Mouse (Mus musculus) thymus, postnatal 0 days (tissue): Measurements from ENCODE around the gene Tnpo1. TPM values are rescaled to one million over a fixed set of nuclear protein-coding genes. Genes with fewer than 3 reads are reported as not detected.
"Not testable (repeated sequence)": the region's sequence is repeated elsewhere in the genome, so short reads cannot be mapped to it uniquely, and the experiment has no call there.

ENCODE experiments used
- DNase-seq: peaks from one replicate; pipeline ENCODE4 v3.0.0-alpha.2; 2015; ENCODE audit warnings: low spot score
- polyA plus RNA-seq: library from polyadenylated mRNA; unstranded; fragments of >200 nt; fragmentation: Nextera tagmentation; extraction: Ambion mirVana; gene quantifications from 2 replicates; pipeline ENCODE4 v1.2.1, GENCODE M21; 2015

The Tnpo1 gene
- polyA plus RNA-seq, 1 experiment from 2014 or later = 33.8 TPM

GRCm38 (mm10) chr13:98819094-98819493 is 107.1 kb downstream of the Tnpo1 start:
- no peak for DNase-seq

GRCm38 (mm10) chr13:98818205-98818604 is 108.0 kb downstream of the Tnpo1 start:
- no peak for DNase-seq

- no peak for DNase-seq
Measured at GRCm38 (mm10) chr13:98817766-98818165, 108.4 kb downstream of the Tnpo1 start.

GRCm38 (mm10) chr13:98816981-98817660 is 109.1 kb downstream of the Tnpo1 start:
- not testable (repeated sequence) for DNase-seq

GRCm38 (mm10) chr13:98816571-98816970 is 109.6 kb downstream of the Tnpo1 start:
- DNase-seq = no peak

GRCm38 (mm10) chr13:98815147-98815785 is 110.9 kb downstream of the Tnpo1 start, which contains the start of gene Fcho2:
Gene Fcho2 (minus strand): TSS chr13:98815449.
- DNase-seq = peak; percentile 93

GRCm38 (mm10) chr13:98814275-98815040 is 111.7 kb downstream of the Tnpo1 start:
- peak; percentile 49 for DNase-seq

GRCm38 (mm10) chr13:98813596-98814274 is 112.4 kb downstream of the Tnpo1 start:
- DNase-seq = no peak

- no peak for DNase-seq
Measured at GRCm38 (mm10) chr13:98813167-98813566, 113.0 kb downstream of the Tnpo1 start.

GRCm38 (mm10) chr13:98812285-98812684 is 113.9 kb downstream of the Tnpo1 start:
- no peak for DNase-seq

- no peak for DNase-seq
Measured at GRCm38 (mm10) chr13:98810143-98810542, 116.0 kb downstream of the Tnpo1 start.

GRCm38 (mm10) chr13:98809087-98809486 is 117.1 kb downstream of the Tnpo1 start:
- no peak for DNase-seq

GRCm38 (mm10) chr13:98804480-98804879 is 121.7 kb downstream of the Tnpo1 start:
- no peak for DNase-seq

GRCm38 (mm10) chr13:98803699-98804098 is 122.5 kb downstream of the Tnpo1 start:
- DNase-seq = no peak

GRCm38 (mm10) chr13:98802957-98803356 is 123.2 kb downstream of the Tnpo1 start:
- no peak for DNase-seq

- no peak for DNase-seq
Measured at GRCm38 (mm10) chr13:98795511-98795910, 130.7 kb downstream of the Tnpo1 start.

- no peak for DNase-seq
Measured at GRCm38 (mm10) chr13:98792864-98793263, 133.3 kb downstream of the Tnpo1 start.

- no peak for DNase-seq
Measured at GRCm38 (mm10) chr13:98791693-98792092, 134.5 kb downstream of the Tnpo1 start.
